ENCODE assay signal across 14 mouse cellular contexts in the genomic region with DNA sequence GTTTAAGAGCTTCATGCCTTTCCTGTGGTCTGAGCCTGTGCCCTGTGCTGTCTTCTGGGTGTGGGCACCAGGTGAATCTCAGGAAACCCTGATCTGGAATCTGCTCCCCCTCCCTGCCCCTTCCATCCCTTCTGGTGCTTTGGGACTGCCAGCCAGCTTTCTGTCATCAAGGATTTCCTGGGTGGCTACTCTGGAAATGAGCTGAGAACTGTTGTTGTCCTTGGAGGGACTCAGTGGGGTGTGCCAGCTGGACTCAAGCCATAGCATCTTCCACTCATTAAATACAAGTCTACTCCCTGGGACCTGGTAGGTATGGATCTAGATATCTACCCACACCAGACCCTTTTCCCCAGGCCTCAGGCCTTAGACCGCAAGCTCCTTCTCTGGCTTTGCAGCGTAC. TPM values are rescaled to one million over a fixed set of nuclear protein-coding genes. Genes with fewer than 3 reads are reported as not detected.
DNase-seq lines count a peak whose midpoint lies in the region; ATAC-seq and TF ChIP-seq lines count a peak whose summit lies in the region.
"Had no signal": no experiment of that assay in that cellular context is flagged by ENCODE, and none has a peak within 500 bp of the region (broad histone marks: within the 10 kb centered on the region; RNA-seq: fewer than 3 reads in every experiment).

No protein-coding gene starts in this region.

- no peaks in the 10 kb centered on the region for H3K36me3 ChIP-seq in forebrain, embryonic 13.5 days (ENCODE audit: poor library complexity, severe bottlenecking)
- no peaks in the 10 kb centered on the region for H3K36me3 ChIP-seq in forebrain, embryonic 10.5 days (replicated peaks)
- H3K36me3 ChIP-seq in thymus, adult 2 months (ENCODE audit: control insufficient read depth, insufficient read depth, low read length), result no peaks in the 10 kb centered on the region
- H3K36me3 ChIP-seq: embryonic facial prominence, embryonic 13.5 days; G1E; kidney, embryonic 15.5 days had no signal

- H3K9ac ChIP-seq in forebrain, embryonic 13.5 days, result no peak overlapping the region
- H3K9ac ChIP-seq: embryonic facial prominence, embryonic 13.5 days; kidney, embryonic 15.5 days had no signal

- H3K27me3 ChIP-seq in forebrain, embryonic 13.5 days, result no peaks in the 10 kb centered on the region
- H3K27me3 ChIP-seq in forebrain, embryonic 10.5 days (ENCODE audit: poor library complexity, severe bottlenecking), result no peaks in the 10 kb centered on the region
- no peaks in the 10 kb centered on the region for H3K27me3 ChIP-seq in thymus, adult 2 months (ENCODE audit: control insufficient read depth, insufficient read depth, low read length)
- H3K27me3 ChIP-seq: embryonic facial prominence, embryonic 13.5 days had no signal

- WGBS in forebrain, embryonic 13.5 days, result 91% methylated on average over 2 of the region's 2 CpGs
- WGBS in forebrain, embryonic 10.5 days, result 95% methylated on average over 2 of the region's 2 CpGs
- WGBS in thymus, adult 2 months, result 89% methylated on average over 2 of the region's 2 CpGs

- H3K4me1 ChIP-seq in forebrain, embryonic 13.5 days, result peaks cover 9% of the 10 kb centered on the region
- H3K4me1 ChIP-seq in forebrain, embryonic 10.5 days, result no peaks in the 10 kb centered on the region
- no peaks in the 10 kb centered on the region for H3K4me1 ChIP-seq in thymus, adult 2 months (replicated peaks; ENCODE audit: control insufficient read depth, insufficient read depth, low read length)
- H3K4me1 ChIP-seq: embryonic facial prominence, embryonic 13.5 days; kidney, embryonic 15.5 days had no signal

- no peak overlapping the region for H3K27ac ChIP-seq in forebrain, embryonic 13.5 days
- H3K27ac ChIP-seq in forebrain, embryonic 10.5 days, result no peak overlapping the region
- no peak overlapping the region for H3K27ac ChIP-seq in thymus, adult 2 months (ENCODE audit: control insufficient read depth, insufficient read depth, low read length)
- H3K27ac ChIP-seq: embryonic facial prominence, embryonic 13.5 days; kidney, embryonic 15.5 days; layer of hippocampus, adult 2 months had no signal

- H3K9me3 ChIP-seq in forebrain, embryonic 13.5 days (replicated peaks), result no peaks in the 10 kb centered on the region
- no peaks in the 10 kb centered on the region for H3K9me3 ChIP-seq in forebrain, embryonic 10.5 days
- H3K9me3 ChIP-seq: embryonic facial prominence, embryonic 13.5 days; G1E; kidney, embryonic 15.5 days had no signal

- ATAC-seq in forebrain, embryonic 13.5 days, result 0 out of 2 replicates have a peak, but pooled peaks have one; percentile 30

- DNase-seq in forebrain, embryonic 10.5 days (ENCODE audit: extremely low spot score, low spot score), result no peak
- peak; percentile 89 for DNase-seq in left cerebral cortex, postnatal 4 days
- no peak for DNase-seq in left cerebral cortex, postnatal 10 days (ENCODE audit: extremely low spot score in 1 of 2, low spot score in 2 of 2)
- peak; percentile 61 for DNase-seq in adrenal gland, postnatal 10 days
- peak; percentile 78 for DNase-seq in cerebellum, adult 9-11 months
- DNase-seq in thymus, adult 2 months, result no peak
- DNase-seq in thymus, postnatal 25 days, result no peak
- DNase-seq: right cerebral cortex, postnatal 14 days; thymus, postnatal 36 days had no signal

- intact Hi-C loops in left cerebral cortex, postnatal 4 days (cut with DNase I), result no loop called here
- intact Hi-C loops in left cerebral cortex, postnatal 10 days (cut with DNase I), result no loop called here

- TF ChIP-seq CTCF in thymus, adult 2 months (IDR thresholded peaks at IDR 0.05; ENCODE audit: borderline replicate concordance, control insufficient read depth, extremely low read depth, insufficient read depth, low read length, poor library complexity), result no peak

- TF ChIP-seq POLR2A in thymus, adult 2 months (IDR thresholded peaks at IDR 0.05; ENCODE audit: control insufficient read depth, extremely low read depth, insufficient read depth, low read length, poor library complexity), result no peak

- H3K4me2 ChIP-seq in forebrain, embryonic 13.5 days, result no peak overlapping the region
- H3K4me2 ChIP-seq: embryonic facial prominence, embryonic 13.5 days; kidney, embryonic 15.5 days had no signal

- H3K4me3 ChIP-seq in forebrain, embryonic 13.5 days, result no peak overlapping the region
- H3K4me3 ChIP-seq in forebrain, embryonic 10.5 days, result no peak overlapping the region
- no peak overlapping the region for H3K4me3 ChIP-seq in thymus, adult 2 months (ENCODE audit: control insufficient read depth, insufficient read depth, low read length)
- H3K4me3 ChIP-seq: embryonic facial prominence, embryonic 13.5 days; kidney, embryonic 15.5 days; layer of hippocampus, adult 2 months had no signal

RNA-seq across cellular contexts. Expression of a gene that starts 12.9 kb away (rescaled TPM):
- 95.2 and 104 TPM in 2 replicates for polyA plus RNA-seq in forebrain, embryonic 13.5 days (2015; fragmentation: Nextera tagmentation; extraction: Ambion mirVana)
- polyA plus RNA-seq in forebrain, embryonic 10.5 days (2016; fragmentation: Nextera tagmentation; extraction: Ambion mirVana), result 73.0 and 75.0 TPM in 2 replicates
- total RNA-seq in left cerebral cortex, postnatal 4 days (2021), result 10 to 100 TPM; 73.4 to 83.3 TPM
- total RNA-seq in left cerebral cortex, postnatal 10 days (2021), result 100 to 1,000 TPM; 110 to 113 TPM
- 10 to 100 TPM; 71.6 to 86.0 TPM for total RNA-seq in adrenal gland, postnatal 10 days (2021)
- polyA plus RNA-seq in thymus, adult 2 months (2012; rRNA removed), result 18.9 and 24.4 TPM in 2 replicates

Comparison
In these comparisons a context has a peak if more than half of its experiments do, and no peak if none do; other contexts are left out.
1. DNase-seq: peak in left cerebral cortex, postnatal 4 days (single experiment), adrenal gland, postnatal 10 days (single experiment) and cerebellum, adult 9-11 months (single experiment); none in forebrain, embryonic 10.5 days (single experiment), left cerebral cortex, postnatal 10 days (0 of 2), thymus, adult 2 months (single experiment) and thymus, postnatal 25 days (single experiment).